Mouse (Mus musculus): ENCODE results near the gene Celf1. TPM values are rescaled to one million over a fixed set of nuclear protein-coding genes. Genes with fewer than 3 reads are reported as not detected.
A peak's percentile ranks its signal among the peaks of the same experiment; 100 is the strongest.
"Not testable (repeated sequence)": the region's sequence is repeated elsewhere in the genome, so short reads cannot be mapped to it uniquely, and the experiment has no call there.

Gene Celf1
- polyA plus RNA-seq, 2 experiments from 2014 or later, result 52.7 to 54.9 TPM

GRCm38 (mm10) chr2:91023956-91024355 lies 83.8 kb downstream of the Celf1 start:
- no peak for ATAC-seq

DNA sequence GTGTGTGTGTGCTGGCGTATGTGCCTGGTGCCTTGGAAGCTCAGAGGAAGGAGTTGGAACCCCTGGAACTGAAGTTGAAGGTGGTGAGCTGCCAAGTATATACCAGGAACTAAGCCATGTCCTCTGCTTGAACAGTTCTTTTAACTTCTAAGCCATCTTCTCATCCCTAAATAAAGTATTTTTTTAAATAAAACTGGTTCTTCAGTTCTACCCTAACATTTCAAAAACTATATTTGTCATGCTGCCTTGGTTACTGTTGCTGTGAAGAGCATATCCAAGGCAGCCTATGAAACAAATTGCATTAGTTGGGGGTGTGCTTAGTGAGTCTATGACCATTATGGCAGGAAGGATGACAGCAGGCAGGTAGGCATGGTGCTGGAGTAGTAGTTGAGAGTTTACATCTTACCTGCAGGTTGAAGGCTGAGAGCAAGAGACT lies 84.9 kb downstream of the Celf1 start:
- ATAC-seq, result no peak

- no peak for ATAC-seq
These were observed 86.3 kb downstream of the Celf1 start for GRCm38 (mm10) chr2:91026491-91026890.

GRCm38 (mm10) chr2:91027391-91028214 lies 87.4 kb downstream of the Celf1 start:
- ATAC-seq, result no peak

GRCm38 (mm10) chr2:91031216-91031615 lies 91.0 kb downstream of the Celf1 start:
- no peak for ATAC-seq

GRCm38 (mm10) chr2:91033000-91033399 lies 92.8 kb downstream of the Celf1 start:
- ATAC-seq, result peak; percentile 47

- ATAC-seq, result no peak
These were observed 95.2 kb downstream of the Celf1 start, which contains the start of gene Rapsn for GRCm38 (mm10) chr2:91035385-91035784. TSS of gene Rapsn (plus strand) at chr2:91035620.

DNA sequence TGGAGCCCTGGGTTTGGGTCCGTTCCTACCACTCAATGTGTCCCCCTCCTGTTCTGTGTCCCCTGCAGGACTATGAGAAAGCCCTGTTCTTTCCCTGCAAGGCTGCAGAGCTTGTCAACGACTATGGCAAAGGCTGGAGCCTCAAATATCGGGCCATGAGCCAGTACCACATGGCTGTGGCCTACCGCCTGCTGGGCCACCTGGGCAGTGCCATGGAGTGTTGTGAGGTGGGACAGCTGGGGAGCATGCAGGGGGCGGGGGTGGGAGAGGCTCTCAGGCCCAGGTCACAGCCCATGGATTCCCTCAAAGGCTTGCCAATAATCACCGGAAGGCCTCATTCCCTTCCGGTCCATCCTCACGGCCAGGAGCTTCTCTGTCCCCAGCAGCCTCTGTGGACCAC lies 101.6 kb downstream of the Celf1 start:
- ATAC-seq, result no peak

DNA sequence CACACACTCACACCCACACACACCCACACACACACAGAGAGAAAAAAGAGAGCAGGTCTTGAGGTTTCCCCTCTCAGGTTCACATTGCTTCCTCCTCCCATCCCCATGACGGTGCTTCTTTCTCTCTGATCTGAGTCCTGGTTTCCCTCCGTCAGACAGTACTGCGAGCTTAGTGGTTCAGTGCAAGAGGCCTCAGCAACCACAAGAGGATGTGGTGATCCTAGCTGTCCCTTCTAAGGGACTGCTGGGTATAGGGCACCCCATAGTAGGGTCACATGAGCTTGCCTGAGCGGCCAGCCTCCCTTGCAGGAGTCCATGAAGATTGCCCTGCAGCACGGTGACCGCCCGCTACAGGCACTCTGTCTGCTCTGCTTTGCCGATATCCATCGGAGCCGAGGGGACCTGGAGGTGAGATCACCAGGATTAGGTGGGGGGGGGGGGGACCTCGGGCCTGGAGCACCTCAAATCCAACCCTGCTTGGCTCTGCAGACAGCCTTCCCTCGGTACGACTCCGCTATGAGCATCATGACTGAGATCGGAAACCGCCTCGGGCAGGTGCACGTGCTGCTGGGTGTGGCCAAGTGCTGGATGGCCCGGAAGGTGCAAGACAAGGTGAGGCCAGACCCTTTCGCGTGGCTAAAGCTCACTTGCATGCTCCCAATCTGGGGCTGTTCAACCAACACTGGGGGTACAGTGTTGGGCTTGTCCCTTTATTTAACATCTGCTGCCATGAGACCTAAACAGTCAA lies 102.6 kb downstream of the Celf1 start:
- peak; percentile 97 for ATAC-seq

DNA sequence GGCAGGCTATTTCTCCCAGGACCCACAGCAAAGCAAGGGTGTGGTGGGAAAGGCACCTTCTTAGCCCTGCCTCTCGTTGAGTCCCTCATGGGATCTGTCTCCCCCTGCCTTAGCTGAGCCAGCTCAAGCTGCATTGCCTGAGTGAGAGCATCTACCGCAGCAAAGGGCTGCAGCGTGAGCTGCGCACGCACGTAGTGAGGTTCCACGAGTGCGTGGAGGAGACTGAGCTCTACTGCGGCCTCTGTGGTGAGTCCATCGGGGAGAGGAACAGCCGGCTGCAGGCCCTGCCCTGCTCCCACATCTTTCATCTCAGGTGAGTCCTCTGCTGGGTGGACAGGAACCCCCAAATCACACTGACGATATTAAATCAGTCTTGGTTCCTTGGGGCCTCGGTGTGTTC lies 104.5 kb downstream of the Celf1 start:
- ATAC-seq, result no peak

GRCm38 (mm10) chr2:91045805-91046204 lies 105.6 kb downstream of the Celf1 start:
- not testable (repeated sequence) for ATAC-seq

- ATAC-seq, result no peak
These were observed 107.2 kb downstream of the Celf1 start for GRCm38 (mm10) chr2:91047359-91047758.

DNA sequence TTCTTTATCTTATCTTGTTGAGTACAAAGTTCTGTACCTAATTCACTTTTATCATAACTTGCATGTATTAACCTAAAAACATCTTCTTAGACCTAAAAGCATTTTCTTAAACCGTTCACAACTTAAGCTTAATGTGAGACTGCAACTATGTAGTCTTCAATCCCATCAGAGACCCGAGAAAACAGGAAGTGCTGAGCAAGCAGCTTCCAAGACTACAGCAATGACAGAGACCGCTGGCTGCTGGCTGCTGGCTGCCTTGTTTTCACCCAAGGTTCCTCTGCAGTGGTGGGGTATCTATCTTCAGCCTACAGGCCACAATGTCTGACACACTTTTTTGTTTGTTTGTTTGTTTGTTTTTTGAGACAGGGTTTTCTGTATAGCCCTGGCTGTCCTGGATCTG lies 111.7 kb downstream of the Celf1 start:
- no peak for ATAC-seq

DNA sequence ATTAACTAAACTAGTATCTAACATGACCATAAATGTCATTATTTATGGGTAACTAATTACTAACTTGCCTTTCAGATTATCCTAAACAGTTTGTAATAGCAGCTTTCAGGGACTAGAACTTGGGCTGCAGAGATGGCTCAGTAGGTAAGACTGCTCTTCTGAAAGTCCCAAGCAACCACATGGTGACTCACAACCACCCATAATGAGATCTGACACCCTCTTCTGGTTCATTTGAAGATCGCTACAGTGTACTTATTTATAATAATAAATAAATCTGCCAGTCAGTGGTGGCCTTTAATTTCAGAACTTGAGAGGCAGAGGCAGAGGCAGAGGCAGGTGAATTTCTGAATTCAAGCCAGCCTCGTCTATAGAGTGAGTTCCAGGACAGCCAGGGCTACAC lies 112.6 kb downstream of the Celf1 start:
- ATAC-seq, result peak; percentile 29

GRCm38 (mm10) chr2:91053181-91053933 lies 113.2 kb downstream of the Celf1 start:
- peak; percentile 19 for ATAC-seq

- peak; percentile 97 for ATAC-seq
These were observed 113.8 kb downstream of the Celf1 start, which contains the start of gene Psmc3 for GRCm38 (mm10) chr2:91053934-91054382. TSS of gene Psmc3 (plus strand) at chr2:91054009.

GRCm38 (mm10) chr2:91058435-91058834 lies 118.3 kb downstream of the Celf1 start:
- ATAC-seq, result no peak

- no peak for ATAC-seq
These were observed 119.2 kb downstream of the Celf1 start for GRCm38 (mm10) chr2:91059376-91059775.

DNA sequence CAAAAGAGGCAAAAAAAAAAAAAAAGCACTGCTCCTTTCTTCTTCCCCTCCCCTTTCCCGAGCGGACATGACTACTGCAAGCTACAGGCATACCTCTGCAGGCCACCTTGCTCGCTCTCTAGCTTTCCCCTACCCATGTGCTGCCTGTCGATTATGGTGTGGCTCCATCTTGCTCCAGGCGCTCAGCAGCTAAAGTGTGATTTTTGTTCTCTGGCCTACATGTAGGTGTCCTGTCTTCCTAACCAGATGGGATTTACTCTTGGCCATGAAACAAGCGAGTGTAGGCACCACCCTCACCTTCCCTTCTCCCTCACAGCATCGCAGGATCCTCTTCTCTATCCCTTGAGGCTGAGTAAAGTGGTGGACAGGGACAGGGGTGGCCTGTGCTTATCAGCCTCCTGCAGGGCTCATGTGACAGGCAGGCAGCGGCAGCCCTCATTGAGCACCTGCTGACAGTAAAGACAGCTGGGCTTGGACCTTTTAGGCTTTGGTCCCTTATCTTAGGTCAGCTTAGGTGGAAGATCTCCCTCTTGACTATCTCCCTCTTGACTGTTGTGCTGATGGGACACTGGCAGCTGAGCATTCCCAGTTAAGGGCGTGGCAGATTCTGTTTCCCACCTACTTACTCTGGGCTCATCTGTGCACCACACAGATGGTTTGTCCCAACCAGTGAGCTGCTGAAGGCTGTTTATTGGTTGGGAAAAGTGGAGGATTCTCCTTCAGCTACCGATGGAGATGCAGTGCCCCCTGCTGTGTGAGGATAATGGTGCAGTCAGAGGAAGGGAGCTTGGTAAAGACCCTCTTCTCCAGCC lies 120.6 kb downstream of the Celf1 start:
- ATAC-seq, result no peak

GRCm38 (mm10) chr2:91061849-91062481 lies 121.8 kb downstream of the Celf1 start:
- ATAC-seq, result no peak

Data from CD4-positive, CD25-positive, alpha-beta regulatory T cell, adult 4 months (primary cell).